Comparison of ENCODE assay signal across 20 mouse cellular contexts in the genomic region with DNA sequence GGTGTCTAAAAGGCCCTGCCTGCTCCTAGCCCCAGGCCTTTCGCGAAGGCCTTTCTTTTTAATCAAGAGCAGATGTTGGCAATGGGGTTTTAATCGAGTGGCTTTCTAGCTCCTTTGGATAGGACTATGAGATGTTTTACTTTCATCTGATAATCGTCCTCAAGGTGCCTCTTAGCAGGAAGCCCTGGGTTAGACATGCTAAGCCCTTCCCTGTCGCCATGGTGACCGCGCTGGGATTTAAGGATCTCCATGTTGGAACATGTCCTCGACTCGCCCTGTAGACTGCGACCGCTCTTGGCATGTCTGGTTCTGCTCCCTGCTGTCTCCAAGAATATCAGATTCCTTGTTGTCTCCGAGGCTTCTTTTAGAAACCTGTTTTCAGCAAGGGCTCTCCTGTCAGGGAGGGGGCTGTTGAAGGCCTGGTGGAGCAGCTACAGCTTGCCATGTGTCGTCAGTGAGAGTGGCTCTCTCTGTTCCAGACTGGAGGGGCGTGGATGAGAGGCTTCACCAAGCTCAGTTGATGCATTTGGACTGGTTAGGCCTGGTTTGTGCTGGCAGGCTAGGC. TPM values are rescaled to one million over a fixed set of nuclear protein-coding genes. Genes with fewer than 3 reads are reported as not detected.
DNase-seq lines count a peak whose midpoint lies in the region; ATAC-seq and TF ChIP-seq lines count a peak whose summit lies in the region.
"Had no signal": no experiment of that assay in that cellular context is flagged by ENCODE, and none has a peak within 500 bp of the region (broad histone marks: within the 10 kb centered on the region; RNA-seq: fewer than 3 reads in every experiment).

No protein-coding gene starts in this region.

- H3K9ac ChIP-seq in forebrain, postnatal 0 days = no peak overlapping the region
- H3K9ac ChIP-seq in forebrain, embryonic 16.5 days (replicated peaks; ENCODE audit: low read depth, low read length) = no peak overlapping the region
- H3K9ac ChIP-seq in embryonic facial prominence, embryonic 12.5 days = no peak overlapping the region
- H3K9ac ChIP-seq in kidney, embryonic 14.5 days (ENCODE audit: low read depth, low read length) = no peak overlapping the region
- H3K9ac ChIP-seq in stomach, postnatal 0 days (ENCODE audit: low read length) = no peak overlapping the region

- no peak overlapping the region for H3K4me2 ChIP-seq in forebrain, postnatal 0 days (ENCODE audit: low read depth)
- H3K4me2 ChIP-seq in forebrain, embryonic 16.5 days (ENCODE audit: low read length) = no peak overlapping the region
- no peak overlapping the region for H3K4me2 ChIP-seq in embryonic facial prominence, embryonic 12.5 days (replicated peaks)
- H3K4me2 ChIP-seq in kidney, embryonic 14.5 days (replicated peaks; ENCODE audit: low read depth, low read length) = no peak overlapping the region
- H3K4me2 ChIP-seq in stomach, postnatal 0 days (replicated peaks; ENCODE audit: low read depth) = no peak overlapping the region

- WGBS in forebrain, postnatal 0 days = 70% methylated on average over 14 of the region's 14 CpGs
- WGBS in forebrain, embryonic 16.5 days = 80% methylated on average over 14 of the region's 14 CpGs
- WGBS in embryonic facial prominence, embryonic 12.5 days = 39% methylated on average over 14 of the region's 14 CpGs
- WGBS in kidney, embryonic 14.5 days = 85% methylated on average over 14 of the region's 14 CpGs
- 72% methylated on average over 14 of the region's 14 CpGs for WGBS in stomach, postnatal 0 days

- no peak for TF ChIP-seq EP300 in stomach, postnatal 0 days (optimal IDR thresholded peaks at IDR 0.05)

- no peaks in the 10 kb centered on the region for H3K4me1 ChIP-seq in forebrain, postnatal 0 days (ENCODE audit: insufficient read depth)
- H3K4me1 ChIP-seq in forebrain, embryonic 16.5 days (replicated peaks; ENCODE audit: control insufficient read depth, insufficient read depth, low read length) = no peaks in the 10 kb centered on the region
- H3K4me1 ChIP-seq in embryonic facial prominence, embryonic 12.5 days = 0 out of 2 replicates have a peak, but pooled peaks cover 6% of the 10 kb centered on the region
- H3K4me1 ChIP-seq in kidney, embryonic 14.5 days (ENCODE audit: control insufficient read depth, insufficient read depth, low read length) = no peaks in the 10 kb centered on the region
- no peaks in the 10 kb centered on the region for H3K4me1 ChIP-seq in stomach, postnatal 0 days (replicated peaks; ENCODE audit: control insufficient read depth, insufficient read depth)

- H3K27me3 ChIP-seq in forebrain, postnatal 0 days (ENCODE audit: insufficient read depth, low read length) = no peaks in the 10 kb centered on the region
- H3K27me3 ChIP-seq in forebrain, embryonic 16.5 days (replicated peaks; ENCODE audit: control insufficient read depth, insufficient read depth, low read length) = no peaks in the 10 kb centered on the region
- H3K27me3 ChIP-seq in embryonic facial prominence, embryonic 12.5 days = no peaks in the 10 kb centered on the region
- H3K27me3 ChIP-seq in kidney, embryonic 14.5 days (ENCODE audit: control insufficient read depth, insufficient read depth, low read length) = no peaks in the 10 kb centered on the region
- no peaks in the 10 kb centered on the region for H3K27me3 ChIP-seq in stomach, postnatal 0 days (ENCODE audit: control insufficient read depth, insufficient read depth, low read length)
- H3K27me3 ChIP-seq: Patski had no signal

- TF ChIP-seq CTCF in forebrain, postnatal 0 days (IDR thresholded peaks at IDR 0.05; ENCODE audit: low read depth) = no peak
- no peak for TF ChIP-seq CTCF in stomach, postnatal 0 days (IDR thresholded peaks at IDR 0.05; ENCODE audit: low read depth)

- H3K36me3 ChIP-seq in forebrain, postnatal 0 days (ENCODE audit: insufficient read depth) = no peaks in the 10 kb centered on the region
- H3K36me3 ChIP-seq in forebrain, embryonic 16.5 days (ENCODE audit: control insufficient read depth, insufficient read depth) = no peaks in the 10 kb centered on the region
- no peaks in the 10 kb centered on the region for H3K36me3 ChIP-seq in embryonic facial prominence, embryonic 12.5 days
- no peaks in the 10 kb centered on the region for H3K36me3 ChIP-seq in kidney, embryonic 14.5 days (ENCODE audit: control insufficient read depth, insufficient read depth, low read length)
- no peaks in the 10 kb centered on the region for H3K36me3 ChIP-seq in stomach, postnatal 0 days (ENCODE audit: control insufficient read depth, insufficient read depth, low read length)

- no peak for DNase-seq in forebrain, postnatal 0 days
- DNase-seq in right cerebral cortex, postnatal 4 days = peak; percentile 32
- no peak for DNase-seq in right cerebral cortex, adult 18-20 months
- no peak for DNase-seq in stomach, postnatal 0 days (ENCODE audit: low spot score)
- DNase-seq: cerebellum, adult 9-11 months; heart, adult 11 months; heart, postnatal 14 days; kidney, adult 2 months; thymus, postnatal 4 days had no signal

- no peaks in the 10 kb centered on the region for H3K9me3 ChIP-seq in forebrain, postnatal 0 days (ENCODE audit: low read length)
- no peaks in the 10 kb centered on the region for H3K9me3 ChIP-seq in forebrain, embryonic 16.5 days (ENCODE audit: control insufficient read depth, low read length)
- no peaks in the 10 kb centered on the region for H3K9me3 ChIP-seq in embryonic facial prominence, embryonic 12.5 days
- H3K9me3 ChIP-seq in kidney, embryonic 14.5 days (ENCODE audit: control insufficient read depth, low read length) = no peaks in the 10 kb centered on the region
- no peaks in the 10 kb centered on the region for H3K9me3 ChIP-seq in stomach, postnatal 0 days (ENCODE audit: control insufficient read depth, low read length)

- no peak overlapping the region for H3K4me3 ChIP-seq in forebrain, postnatal 0 days (ENCODE audit: low read depth, low read length)
- H3K4me3 ChIP-seq in forebrain, embryonic 16.5 days (replicated peaks; ENCODE audit: low read length) = no peak overlapping the region
- no peak overlapping the region for H3K4me3 ChIP-seq in embryonic facial prominence, embryonic 12.5 days
- no peak overlapping the region for H3K4me3 ChIP-seq in kidney, embryonic 14.5 days (ENCODE audit: low read length)
- H3K4me3 ChIP-seq in stomach, postnatal 0 days (ENCODE audit: low read depth, low read length) = no peak overlapping the region
- H3K4me3 ChIP-seq: myocyte had no signal

- no peak overlapping the region for H3K27ac ChIP-seq in forebrain, postnatal 0 days (ENCODE audit: low read depth, low read length)
- no peak overlapping the region for H3K27ac ChIP-seq in forebrain, embryonic 16.5 days (ENCODE audit: low read length)
- H3K27ac ChIP-seq in embryonic facial prominence, embryonic 12.5 days = peak overlapping the region; percentile 41; the same call in 1 of the 2 replicates
- H3K27ac ChIP-seq in kidney, embryonic 14.5 days (ENCODE audit: low read depth, low read length) = no peak overlapping the region
- no peak overlapping the region for H3K27ac ChIP-seq in stomach, postnatal 0 days (replicated peaks)

- peak; percentile 23; the same call in 1 of the 2 replicates for ATAC-seq in forebrain, postnatal 0 days
- ATAC-seq in forebrain, embryonic 16.5 days = no peak
- ATAC-seq in embryonic facial prominence, embryonic 12.5 days (ENCODE audit: insufficient number of reproducible peaks, insufficient read depth, low FRiP score, low TSS enrichment) = no peak
- ATAC-seq in kidney, embryonic 14.5 days (ENCODE audit: low FRiP score, low TSS enrichment) = no peak
- no peak for ATAC-seq in granulocyte monocyte progenitor cell, adult 5-6 weeks (replicated peaks; ENCODE audit: poor library complexity, severe bottlenecking)
- no peak for ATAC-seq in stomach, postnatal 0 days (ENCODE audit: low FRiP score, low TSS enrichment)
- ATAC-seq: Patski had no signal

RNA-seq across cellular contexts. Expression of a gene that starts 16.9 kb away (rescaled TPM):
- total RNA-seq in forebrain, postnatal 0 days (2014; rRNA removed) = 55.4 and 71.2 TPM in 2 replicates
- 11.6 and 14.7 TPM in 2 replicates for polyA plus RNA-seq in forebrain, postnatal 0 days (2015; fragmentation: Nextera tagmentation; extraction: Ambion mirVana)
- 23.9 and 24.5 TPM in 2 replicates for polyA plus RNA-seq in forebrain, embryonic 16.5 days (2015; fragmentation: Nextera tagmentation; extraction: Ambion mirVana)
- polyA plus RNA-seq in embryonic facial prominence, embryonic 12.5 days (2016; fragmentation: Nextera tagmentation; extraction: Ambion mirVana) = 3.9 and 4.9 TPM in 2 replicates
- 1.8 and 2.3 TPM in 2 replicates for polyA plus RNA-seq in kidney, embryonic 14.5 days (2014; fragmentation: Nextera tagmentation; extraction: Ambion mirVana)
- not detected in 2 replicates for total RNA-seq in granulocyte monocyte progenitor cell, adult 5-6 weeks (2014; fragmentation: Nextera tagmentation)
- 0.36 and 0.69 TPM in 2 replicates for total RNA-seq in granulocyte monocyte progenitor cell, adult 5-6 weeks (2017)
- 0.69 and 0.98 TPM in 2 replicates for polyA plus RNA-seq in stomach, postnatal 0 days (2015; fragmentation: Nextera tagmentation; extraction: Ambion mirVana)

RNA-seq across cellular contexts. Expression of a gene that starts 24.7 kb away (rescaled TPM):
- not detected in 2 replicates for total RNA-seq in forebrain, postnatal 0 days (2014; rRNA removed)
- polyA plus RNA-seq in forebrain, postnatal 0 days (2015; fragmentation: Nextera tagmentation; extraction: Ambion mirVana) = not detected in 2 replicates
- polyA plus RNA-seq in forebrain, embryonic 16.5 days (2015; fragmentation: Nextera tagmentation; extraction: Ambion mirVana) = not detected in 2 replicates
- not detected in 2 replicates for polyA plus RNA-seq in embryonic facial prominence, embryonic 12.5 days (2016; fragmentation: Nextera tagmentation; extraction: Ambion mirVana)
- polyA plus RNA-seq in kidney, embryonic 14.5 days (2014; fragmentation: Nextera tagmentation; extraction: Ambion mirVana) = not detected in 2 replicates
- total RNA-seq in granulocyte monocyte progenitor cell, adult 5-6 weeks (2014; fragmentation: Nextera tagmentation) = not detected in 2 replicates
- total RNA-seq in granulocyte monocyte progenitor cell, adult 5-6 weeks (2017) = not detected in 2 replicates
- polyA plus RNA-seq in stomach, postnatal 0 days (2015; fragmentation: Nextera tagmentation; extraction: Ambion mirVana) = not detected in 2 replicates
- total RNA-seq: adrenal gland, postnatal 4 days; heart, postnatal 14 days; layer of hippocampus, adult 18-20 months; left cerebral cortex, postnatal 14 days; megakaryocyte progenitor cell, adult 5-6 weeks had no signal
- polyA plus RNA-seq: kidney, adult 2 months; liver, embryonic 16.5 days; myocyte had no signal
